Mouse (Mus musculus): ENCODE data around the gene Cd83. TPM values are rescaled to one million over a fixed set of nuclear protein-coding genes. Genes with fewer than 3 reads are reported as not detected.

Gene Cd83
- polyA plus RNA-seq, 1 experiment from 2014 or later = 14.9 TPM

GRCm38 (mm10) chr13:43830892-43831673 lies 46.5 kb downstream of the Cd83 start:
- WGBS = 69% methylated on average over 8 of the region's 8 CpGs
- ATAC-seq (ENCODE audit: insufficient number of reproducible peaks, insufficient read depth, low FRiP score, low read depth) = no peak
- no peaks in the 10 kb centered on the region for H3K4me1 ChIP-seq (ENCODE audit: control insufficient read depth, insufficient read depth, low read length)
- no peaks in the 10 kb centered on the region for H3K36me3 ChIP-seq (ENCODE audit: control insufficient read depth, insufficient read depth, low read length)
- no peak overlapping the region for H3K27ac ChIP-seq (ENCODE audit: low read length)
- H3K4me2 ChIP-seq (replicated peaks; ENCODE audit: low read depth, low read length) = no peak overlapping the region
- H3K4me3 ChIP-seq (ENCODE audit: low read depth, low read length) = no peak overlapping the region
- H3K9me3 ChIP-seq (ENCODE audit: control insufficient read depth, low read depth, low read length) = no peaks in the 10 kb centered on the region
- H3K9ac ChIP-seq (replicated peaks; ENCODE audit: low read depth, low read length) = no peak overlapping the region
- H3K27me3 ChIP-seq (ENCODE audit: control insufficient read depth, insufficient read depth, low read length) = no peaks in the 10 kb centered on the region

GRCm38 (mm10) chr13:43832731-43833130 lies 48.2 kb downstream of the Cd83 start:
- Histone ChIP-seq H3K9ac (replicated peaks; ENCODE audit: low read depth, low read length) (no peak overlapping the region), H3K27me3 (ENCODE audit: control insufficient read depth, insufficient read depth, low read length) (no peaks in the 10 kb centered on the region), H3K4me3 (ENCODE audit: low read depth, low read length) (no peak overlapping the region), H3K9me3 (ENCODE audit: control insufficient read depth, low read depth, low read length) (no peaks in the 10 kb centered on the region), H3K4me1 (ENCODE audit: control insufficient read depth, insufficient read depth, low read length) (no peaks in the 10 kb centered on the region), H3K36me3 (ENCODE audit: control insufficient read depth, insufficient read depth, low read length) (no peaks in the 10 kb centered on the region), H3K4me2 (replicated peaks; ENCODE audit: low read depth, low read length) (no peak overlapping the region), H3K27ac (ENCODE audit: low read length) (no peak overlapping the region)
- WGBS = 35% methylated on average over 7 of the region's 7 CpGs
- no peak for ATAC-seq (ENCODE audit: insufficient number of reproducible peaks, insufficient read depth, low FRiP score, low read depth)

GRCm38 (mm10) chr13:43836376-43836775 lies 51.8 kb downstream of the Cd83 start:
- H3K9ac ChIP-seq (replicated peaks; ENCODE audit: low read depth, low read length) = no peak overlapping the region
- 47% methylated on average over 8 of the region's 8 CpGs for WGBS
- no peak overlapping the region for H3K4me3 ChIP-seq (ENCODE audit: low read depth, low read length)

GRCm38 (mm10) chr13:43837812-43838211 lies 53.2 kb downstream of the Cd83 start:
- no peak overlapping the region for H3K9ac ChIP-seq (replicated peaks; ENCODE audit: low read depth, low read length)
- H3K4me2 ChIP-seq (replicated peaks; ENCODE audit: low read depth, low read length) = no peak overlapping the region
- no peaks in the 10 kb centered on the region for H3K27me3 ChIP-seq (ENCODE audit: control insufficient read depth, insufficient read depth, low read length)
- ATAC-seq (ENCODE audit: insufficient number of reproducible peaks, insufficient read depth, low FRiP score, low read depth) = no peak
- WGBS = 34% methylated on average over 4 of the region's 4 CpGs
- H3K27ac ChIP-seq (ENCODE audit: low read length) = no peak overlapping the region
- H3K36me3 ChIP-seq (ENCODE audit: control insufficient read depth, insufficient read depth, low read length) = no peaks in the 10 kb centered on the region
- H3K4me1 ChIP-seq (ENCODE audit: control insufficient read depth, insufficient read depth, low read length) = no peaks in the 10 kb centered on the region
- no peak overlapping the region for H3K4me3 ChIP-seq (ENCODE audit: low read depth, low read length)
- H3K9me3 ChIP-seq (ENCODE audit: control insufficient read depth, low read depth, low read length) = no peaks in the 10 kb centered on the region

More at GRCm38 (mm10) chr13:43836376-43836775, 51.8 kb downstream of the Cd83 start:
- no peaks in the 10 kb centered on the region for H3K9me3 ChIP-seq (ENCODE audit: control insufficient read depth, low read depth, low read length)
- H3K36me3 ChIP-seq (ENCODE audit: control insufficient read depth, insufficient read depth, low read length) = no peaks in the 10 kb centered on the region
- H3K27ac ChIP-seq (ENCODE audit: low read length) = no peak overlapping the region
- H3K4me1 ChIP-seq (ENCODE audit: control insufficient read depth, insufficient read depth, low read length) = no peaks in the 10 kb centered on the region
- no peak overlapping the region for H3K4me2 ChIP-seq (replicated peaks; ENCODE audit: low read depth, low read length)
- no peak for ATAC-seq (ENCODE audit: insufficient number of reproducible peaks, insufficient read depth, low FRiP score, low read depth)
- H3K27me3 ChIP-seq (ENCODE audit: control insufficient read depth, insufficient read depth, low read length) = no peaks in the 10 kb centered on the region

- H3K4me3 ChIP-seq (ENCODE audit: low read depth, low read length) = no peak overlapping the region
- no peak for ATAC-seq (ENCODE audit: insufficient number of reproducible peaks, insufficient read depth, low FRiP score, low read depth)
- WGBS = 74% methylated on average over 5 of the region's 5 CpGs
- H3K27ac ChIP-seq (ENCODE audit: low read length) = no peak overlapping the region
- H3K36me3 ChIP-seq (ENCODE audit: control insufficient read depth, insufficient read depth, low read length) = no peaks in the 10 kb centered on the region
- H3K4me1 ChIP-seq (ENCODE audit: control insufficient read depth, insufficient read depth, low read length) = no peaks in the 10 kb centered on the region
- H3K4me2 ChIP-seq (replicated peaks; ENCODE audit: low read depth, low read length) = no peak overlapping the region
- H3K9ac ChIP-seq (replicated peaks; ENCODE audit: low read depth, low read length) = no peak overlapping the region
- no peaks in the 10 kb centered on the region for H3K27me3 ChIP-seq (ENCODE audit: control insufficient read depth, insufficient read depth, low read length)
- H3K9me3 ChIP-seq (ENCODE audit: control insufficient read depth, low read depth, low read length) = no peaks in the 10 kb centered on the region
Measured at GRCm38 (mm10) chr13:43845151-43845550, 60.6 kb downstream of the Cd83 start.

GRCm38 (mm10) chr13:43847186-43847585 lies 62.6 kb downstream of the Cd83 start:
- H3K27ac ChIP-seq (ENCODE audit: low read length) = no peak overlapping the region
- ATAC-seq (ENCODE audit: insufficient number of reproducible peaks, insufficient read depth, low FRiP score, low read depth) = no peak
- no peak overlapping the region for H3K4me2 ChIP-seq (replicated peaks; ENCODE audit: low read depth, low read length)
- WGBS = 84% methylated on average over 7 of the region's 7 CpGs
- H3K4me3 ChIP-seq (ENCODE audit: low read depth, low read length) = no peak overlapping the region
- H3K4me1 ChIP-seq (ENCODE audit: control insufficient read depth, insufficient read depth, low read length) = no peaks in the 10 kb centered on the region
- H3K36me3 ChIP-seq (ENCODE audit: control insufficient read depth, insufficient read depth, low read length) = no peaks in the 10 kb centered on the region
- H3K9me3 ChIP-seq (ENCODE audit: control insufficient read depth, low read depth, low read length) = no peaks in the 10 kb centered on the region
- H3K9ac ChIP-seq (replicated peaks; ENCODE audit: low read depth, low read length) = no peak overlapping the region
- no peaks in the 10 kb centered on the region for H3K27me3 ChIP-seq (ENCODE audit: control insufficient read depth, insufficient read depth, low read length)

- no peaks in the 10 kb centered on the region for H3K36me3 ChIP-seq (ENCODE audit: control insufficient read depth, insufficient read depth, low read length)
- H3K4me3 ChIP-seq (ENCODE audit: low read depth, low read length) = no peak overlapping the region
- 46% methylated on average over 4 of the region's 4 CpGs for WGBS
- no peaks in the 10 kb centered on the region for H3K27me3 ChIP-seq (ENCODE audit: control insufficient read depth, insufficient read depth, low read length)
- H3K4me1 ChIP-seq (ENCODE audit: control insufficient read depth, insufficient read depth, low read length) = no peaks in the 10 kb centered on the region
- no peak overlapping the region for H3K9ac ChIP-seq (replicated peaks; ENCODE audit: low read depth, low read length)
- H3K4me2 ChIP-seq (replicated peaks; ENCODE audit: low read depth, low read length) = no peak overlapping the region
- no peaks in the 10 kb centered on the region for H3K9me3 ChIP-seq (ENCODE audit: control insufficient read depth, low read depth, low read length)
- no peak for ATAC-seq (ENCODE audit: insufficient number of reproducible peaks, insufficient read depth, low FRiP score, low read depth)
- H3K27ac ChIP-seq (ENCODE audit: low read length) = no peak overlapping the region
Measured at GRCm38 (mm10) chr13:43849816-43850215, 65.2 kb downstream of the Cd83 start.

GRCm38 (mm10) chr13:43851108-43851507 lies 66.5 kb downstream of the Cd83 start:
- ATAC-seq (ENCODE audit: insufficient number of reproducible peaks, insufficient read depth, low FRiP score, low read depth) = no peak
- H3K4me1 ChIP-seq (ENCODE audit: control insufficient read depth, insufficient read depth, low read length) = no peaks in the 10 kb centered on the region
- WGBS = 71% methylated on average over 4 of the region's 4 CpGs
- no peaks in the 10 kb centered on the region for H3K9me3 ChIP-seq (ENCODE audit: control insufficient read depth, low read depth, low read length)
- H3K9ac ChIP-seq (replicated peaks; ENCODE audit: low read depth, low read length) = no peak overlapping the region
- H3K4me3 ChIP-seq (ENCODE audit: low read depth, low read length) = no peak overlapping the region
- H3K27me3 ChIP-seq (ENCODE audit: control insufficient read depth, insufficient read depth, low read length) = no peaks in the 10 kb centered on the region
- no peak overlapping the region for H3K27ac ChIP-seq (ENCODE audit: low read length)
- no peak overlapping the region for H3K4me2 ChIP-seq (replicated peaks; ENCODE audit: low read depth, low read length)
- H3K36me3 ChIP-seq (ENCODE audit: control insufficient read depth, insufficient read depth, low read length) = no peaks in the 10 kb centered on the region
